Mouse (Mus musculus) testis, postnatal 14 days (tissue): ENCODE measurements around the gene Eno4.
"Not testable (repeated sequence)": the region's sequence is repeated elsewhere in the genome, so short reads cannot be mapped to it uniquely, and the experiment has no call there.

Experiments
- DNase-seq: peaks from one replicate; pipeline ENCODE4 v3.0.0; 2021; ENCODE audit warnings: low spot score

The Eno4 gene

DNA sequence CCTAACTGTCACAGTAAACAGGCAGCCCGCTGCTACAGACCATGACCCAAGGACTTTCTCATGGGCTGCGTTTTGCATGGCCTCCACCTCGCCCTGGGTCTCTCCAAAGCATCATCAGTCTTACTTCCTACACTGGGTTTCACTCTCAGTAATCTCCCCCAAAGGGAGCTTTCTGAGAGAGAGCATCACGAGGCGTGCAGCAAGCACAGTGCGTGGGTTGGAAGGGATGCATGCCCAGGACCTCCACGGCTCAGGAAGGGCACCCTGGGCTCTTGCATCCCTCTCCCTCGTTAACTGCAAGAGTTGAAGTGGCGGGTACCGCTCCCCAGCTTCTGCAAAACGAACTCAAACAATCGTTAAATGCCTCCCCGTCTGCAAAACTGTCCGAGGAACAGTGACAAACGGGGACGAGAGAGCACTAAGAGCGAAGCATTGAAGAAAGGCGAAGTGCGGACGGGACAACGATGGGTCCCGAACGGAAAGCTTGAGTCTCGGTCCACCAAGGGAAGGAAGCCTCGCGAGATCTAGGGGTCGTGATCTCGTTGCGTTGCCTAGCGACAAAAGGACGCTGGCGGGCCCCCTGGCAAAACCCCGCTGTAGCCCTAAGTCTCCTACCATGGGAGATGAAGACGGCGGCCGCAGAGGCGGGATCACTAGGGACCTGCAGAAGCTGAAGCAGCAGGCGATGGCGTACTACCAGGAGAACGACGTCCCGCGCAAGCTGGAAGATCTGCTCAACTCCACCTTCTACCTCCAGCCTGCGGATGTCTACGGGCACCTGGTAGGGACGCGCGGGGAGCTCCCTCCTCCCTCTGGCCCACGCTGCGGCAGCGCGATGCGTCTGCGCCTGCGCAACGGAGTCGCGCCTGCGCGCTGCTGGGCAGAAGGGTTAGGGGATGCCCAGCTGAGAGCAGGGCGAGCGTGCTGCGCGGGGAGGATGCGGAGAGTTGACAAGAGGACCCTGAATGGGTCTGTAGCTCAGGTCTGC is at the start of gene Eno4, which contains the start of gene Hspa12a:
Gene Eno4, plus strand, starts transcription at position 585 of the 988 bp plus-strand sequence.
Gene Hspa12a, minus strand, starts transcription at position 814 of the 988 bp plus-strand sequence.
- DNase-seq = peak; percentile 94

DNA sequence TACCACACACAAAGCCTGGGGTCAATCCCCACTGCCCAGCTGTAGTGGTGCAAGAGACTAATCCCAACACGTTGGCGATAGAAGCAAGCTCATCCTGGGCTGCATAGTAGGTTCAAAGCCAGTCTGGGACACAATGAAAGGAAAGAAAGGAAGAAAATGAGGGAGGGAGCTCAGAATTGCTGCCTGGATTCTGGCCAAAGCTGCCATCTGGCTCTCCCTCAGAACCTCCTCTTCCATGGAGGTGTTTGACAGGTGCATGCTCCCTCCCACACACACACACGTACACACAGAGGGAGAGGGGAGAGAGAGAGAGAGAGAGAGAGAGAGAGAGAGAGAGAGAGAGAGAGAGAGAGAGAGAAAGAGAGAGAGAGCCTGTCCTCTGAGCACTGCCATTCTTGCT is 47.0 kb upstream of the Eno4 start:
- no peak for DNase-seq

DNA sequence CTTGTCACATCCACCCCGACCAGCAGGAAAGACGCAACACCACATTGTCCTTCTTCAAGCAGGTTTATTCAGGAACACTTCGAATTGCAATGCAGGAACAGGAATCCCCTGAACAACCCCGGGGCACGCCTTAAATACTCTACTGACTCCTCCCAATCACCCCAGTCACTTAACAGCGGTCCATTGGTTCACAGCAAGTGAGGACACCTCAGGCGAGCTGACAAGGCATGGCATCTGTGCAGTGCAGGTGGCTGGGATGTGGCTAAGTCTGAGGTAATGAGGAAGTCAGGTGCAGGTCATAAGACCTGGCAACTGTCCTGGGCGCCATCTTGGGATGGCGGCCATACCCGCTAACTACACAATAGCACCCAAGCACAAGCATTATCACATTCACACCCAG is 42.8 kb upstream of the Eno4 start:
- not testable (repeated sequence) for DNase-seq

DNA sequence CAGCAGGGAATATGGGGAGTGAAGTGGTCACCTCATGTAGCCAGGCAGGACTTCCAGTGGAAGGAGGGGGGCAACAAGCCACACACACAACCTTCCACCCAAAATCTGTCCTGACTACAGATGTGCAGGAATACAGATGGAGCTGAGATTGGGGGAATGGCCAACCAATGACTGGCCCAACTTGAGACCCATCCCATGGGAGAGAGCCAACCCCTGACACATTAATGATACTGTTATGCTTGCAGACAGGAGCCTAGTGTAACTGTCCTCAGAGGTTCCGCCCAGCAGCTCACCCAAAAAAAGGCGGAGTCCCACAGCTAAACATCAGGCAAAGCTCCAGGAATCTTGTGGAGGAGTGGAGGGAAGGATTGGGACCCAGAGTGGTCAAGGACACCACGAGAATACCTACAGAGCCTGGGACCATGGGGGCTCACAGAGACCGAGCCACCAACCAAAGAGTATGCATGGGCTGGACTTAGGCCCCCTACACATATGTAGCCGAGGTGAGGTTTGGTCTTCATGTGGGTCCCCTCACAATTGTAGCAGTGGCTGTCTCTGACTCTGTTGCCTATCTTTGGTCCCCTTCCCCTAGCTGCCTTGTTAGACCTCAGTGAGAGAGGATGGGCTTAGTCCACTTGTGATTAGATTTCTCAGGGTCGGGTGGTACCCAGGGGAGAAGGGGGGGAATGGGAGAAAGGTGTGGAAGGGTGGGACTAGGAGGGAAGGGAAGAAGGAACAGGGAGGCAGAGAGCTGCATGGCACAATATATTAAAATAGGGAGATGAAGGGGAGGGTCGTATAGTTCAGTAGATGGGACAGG is 39.9 kb upstream of the Eno4 start:
- DNase-seq = no peak

DNA sequence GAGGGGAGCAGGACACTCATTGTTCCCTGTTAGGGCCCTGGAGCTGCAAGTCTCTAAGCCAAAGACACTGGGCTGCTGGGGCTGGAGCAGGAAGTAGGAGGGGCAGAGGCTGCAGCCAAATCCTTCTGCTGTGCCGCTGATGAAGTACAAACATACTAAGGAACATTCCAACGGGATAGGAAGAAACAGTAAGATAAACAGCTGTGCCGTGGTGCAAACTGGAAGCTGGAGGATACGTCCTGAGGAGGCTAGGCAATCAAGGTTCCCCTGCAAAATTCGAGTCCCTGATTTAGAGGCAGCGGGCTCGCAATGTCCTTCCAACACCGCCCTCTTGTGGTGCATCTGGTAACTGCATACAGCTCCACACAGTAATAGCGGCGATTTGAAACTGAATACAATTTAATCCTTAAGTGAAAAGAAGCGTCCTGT is 39.3 kb upstream of the Eno4 start:
- DNase-seq = peak; percentile 71

DNA sequence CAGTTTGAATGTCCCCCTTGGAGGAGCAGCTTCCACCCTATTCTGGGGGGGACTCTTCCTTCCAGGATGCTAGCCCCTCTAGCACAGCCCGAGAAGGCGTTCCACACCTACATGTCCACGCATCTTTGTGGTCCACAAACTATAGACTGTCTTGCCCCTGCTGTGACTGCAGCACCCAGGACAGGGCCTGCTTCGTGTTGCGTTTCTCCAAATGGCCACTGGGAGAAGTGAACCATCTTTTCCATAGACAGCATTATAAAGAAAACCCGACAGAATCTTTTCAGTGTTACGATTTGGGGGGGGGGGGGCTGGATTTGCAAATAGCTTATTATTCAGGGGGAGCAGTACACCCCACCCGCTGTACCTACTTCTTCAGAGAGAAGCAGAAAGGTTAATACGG is 36.5 kb upstream of the Eno4 start:
- DNase-seq = no peak

DNA sequence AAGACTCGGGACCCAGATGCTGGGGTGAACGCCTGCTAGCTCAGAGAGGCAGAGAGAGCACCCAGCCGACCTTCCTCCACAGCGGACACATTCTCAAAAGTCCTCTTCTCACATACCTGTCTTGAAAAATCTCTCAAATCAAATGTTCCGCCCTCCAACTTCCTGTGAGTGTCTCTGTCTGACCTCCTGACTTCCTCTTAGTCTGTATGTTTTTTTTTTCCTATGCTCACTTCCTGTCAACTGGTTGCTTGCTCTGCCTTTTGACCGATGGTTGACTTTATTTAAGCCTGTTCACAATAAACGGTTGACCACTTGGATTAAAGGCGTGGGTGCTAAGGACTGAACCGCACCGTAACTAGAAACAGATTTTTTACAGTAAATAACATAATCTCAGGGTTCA is 35.2 kb upstream of the Eno4 start:
- no peak for DNase-seq

DNA sequence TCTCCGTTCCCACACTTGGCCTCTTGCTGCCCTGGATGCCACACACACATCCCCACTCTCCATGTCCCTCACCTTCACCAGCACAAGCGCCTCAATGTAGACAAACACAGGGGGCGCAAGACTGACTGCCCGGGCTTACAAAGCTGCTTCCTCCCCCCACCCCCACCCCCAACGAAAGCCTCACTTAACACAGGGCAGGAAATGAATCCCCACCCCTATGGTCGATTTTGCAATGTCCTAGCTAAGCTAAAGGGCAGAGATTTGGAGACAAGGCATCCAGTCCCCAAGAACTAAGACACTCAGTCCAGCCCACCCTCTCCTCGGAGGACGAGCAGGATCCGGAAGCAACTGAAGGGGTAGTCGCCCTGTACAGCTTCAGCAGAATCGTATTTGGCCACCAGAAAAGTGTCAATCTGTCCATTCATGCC is 32.3 kb upstream of the Eno4 start:
- DNase-seq = no peak

DNA sequence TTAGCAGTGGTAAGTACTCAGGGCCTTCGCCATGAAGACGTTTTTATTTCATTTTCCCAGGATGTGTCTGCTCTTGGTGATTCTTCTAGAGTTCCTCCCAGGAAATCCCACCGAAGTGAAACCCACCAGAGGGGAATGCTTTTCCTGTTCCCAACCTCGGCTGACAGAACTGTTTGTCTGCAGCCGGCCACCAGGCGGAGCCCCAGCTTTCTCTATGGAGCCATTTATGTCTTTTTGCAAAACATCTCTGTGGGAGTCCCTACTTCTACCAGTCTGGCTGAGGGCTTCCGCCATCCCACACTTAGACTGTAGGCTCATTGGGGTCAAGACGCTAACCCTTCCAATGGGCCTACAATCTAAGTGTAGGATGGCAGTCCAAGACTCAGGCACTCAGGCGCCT is 31.8 kb upstream of the Eno4 start:
- no peak for DNase-seq

DNA sequence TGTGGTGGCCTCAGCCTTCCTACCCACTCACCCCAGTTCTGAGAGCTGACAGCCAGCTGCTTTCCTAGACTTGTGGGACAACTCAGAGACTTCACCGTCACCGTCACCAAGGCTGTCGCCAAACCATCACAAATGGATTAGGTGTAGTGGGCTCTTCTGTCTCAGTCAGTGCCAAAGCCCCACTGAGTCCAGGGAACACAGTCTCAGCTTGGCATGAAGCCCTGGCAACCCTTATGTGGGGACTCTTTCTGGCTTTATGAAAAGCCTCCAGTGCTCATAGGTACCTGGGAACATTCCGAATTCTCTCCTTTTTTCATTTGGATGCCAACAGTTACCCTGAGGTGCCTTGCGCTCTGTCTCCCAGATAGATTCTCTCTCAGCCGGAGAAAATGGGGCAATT is 29.9 kb upstream of the Eno4 start:
- DNase-seq = no peak

DNA sequence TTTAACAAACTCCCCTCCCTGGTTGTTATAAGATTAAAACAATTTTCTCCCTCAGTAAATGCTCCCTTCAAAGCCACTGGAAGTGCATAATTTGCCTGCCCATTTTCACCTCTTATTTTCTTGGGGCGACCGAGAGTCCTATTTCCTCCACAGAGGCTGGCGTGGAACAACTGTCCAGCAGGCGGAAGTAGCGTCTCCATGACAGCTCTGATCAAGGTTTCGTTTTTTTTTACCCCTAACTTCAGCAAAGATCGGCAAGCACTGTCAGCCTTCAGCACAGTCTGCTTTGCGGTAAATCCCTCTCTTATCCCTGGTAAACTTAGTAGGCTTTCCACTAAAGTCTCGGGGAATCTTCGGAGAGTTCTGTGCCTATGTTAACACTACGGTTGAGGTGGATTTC is 24.6 kb upstream of the Eno4 start:
- DNase-seq = no peak

DNA sequence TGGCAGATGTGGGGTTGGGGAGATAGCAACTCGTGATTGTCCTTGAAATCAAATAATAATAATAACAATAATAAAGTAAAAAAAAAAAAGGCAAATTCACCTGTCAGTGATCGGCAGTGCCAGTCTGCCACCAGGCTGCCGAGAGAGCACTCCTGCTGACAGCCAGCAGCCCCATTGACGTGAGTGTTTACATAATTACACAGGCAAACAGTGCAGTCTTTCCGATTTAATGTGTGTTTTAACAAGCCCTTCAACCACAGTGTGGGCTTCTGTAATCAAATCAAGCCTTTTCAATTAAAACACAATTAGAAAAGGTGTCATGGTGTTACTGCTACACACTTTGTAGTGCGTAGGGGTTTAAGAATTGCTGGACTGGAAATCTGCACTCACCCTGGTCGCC is 24.1 kb upstream of the Eno4 start:
- no peak for DNase-seq

DNA sequence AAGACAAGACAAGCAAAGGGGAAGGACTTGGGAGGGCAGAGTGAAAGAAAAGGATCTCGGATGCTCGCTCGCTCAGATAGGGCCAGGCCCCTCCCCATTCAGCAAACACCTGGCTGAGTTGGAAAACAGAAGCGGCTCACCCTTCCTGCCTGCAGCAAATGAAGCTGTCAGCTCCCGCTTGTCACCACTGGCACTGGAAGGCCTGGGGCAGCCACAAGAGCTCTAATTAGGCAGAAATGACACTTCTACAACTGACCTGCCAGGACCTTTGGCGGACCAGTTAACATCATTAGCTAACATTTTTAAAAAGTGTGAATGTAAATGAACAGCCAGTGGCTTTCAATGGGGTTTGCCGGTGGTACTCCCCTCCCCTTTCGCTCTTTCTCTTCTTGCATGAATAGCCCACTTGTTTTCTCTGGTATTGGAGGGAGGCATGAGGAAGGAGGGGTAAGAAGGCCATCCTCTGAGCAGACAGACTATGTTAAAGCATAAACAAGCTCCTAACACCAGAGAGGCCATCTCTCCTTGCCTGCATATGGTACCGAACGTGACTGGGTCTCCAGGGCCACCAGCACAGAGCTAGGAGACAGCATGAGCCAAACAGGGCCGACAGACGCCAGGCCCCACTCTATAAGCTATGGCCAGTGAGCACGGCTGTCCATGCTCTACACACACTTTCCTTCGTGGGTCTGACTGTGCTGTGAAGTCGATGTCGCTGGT is 12.0 kb upstream of the Eno4 start:
- no peak for DNase-seq

DNA sequence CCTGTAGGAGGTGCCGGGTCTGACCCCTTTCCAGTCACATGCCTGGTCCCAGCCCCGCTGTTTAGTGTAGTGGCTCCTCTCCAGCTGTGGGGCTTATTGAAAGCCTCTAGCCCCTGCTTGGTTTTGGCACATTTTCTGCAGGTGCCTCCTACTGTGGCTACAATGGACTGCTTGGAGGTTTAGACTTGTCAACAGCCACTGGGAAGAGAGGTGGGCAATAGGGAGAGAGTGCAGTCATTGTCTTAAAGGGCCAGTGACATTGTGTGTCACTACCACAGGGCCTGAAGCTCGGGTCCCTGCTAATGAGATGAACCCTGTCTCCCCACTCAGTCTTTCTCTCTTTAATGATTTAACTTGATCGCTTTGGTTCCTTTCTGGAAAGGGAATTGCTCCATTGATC is 10.2 kb upstream of the Eno4 start:
- no peak for DNase-seq

DNA sequence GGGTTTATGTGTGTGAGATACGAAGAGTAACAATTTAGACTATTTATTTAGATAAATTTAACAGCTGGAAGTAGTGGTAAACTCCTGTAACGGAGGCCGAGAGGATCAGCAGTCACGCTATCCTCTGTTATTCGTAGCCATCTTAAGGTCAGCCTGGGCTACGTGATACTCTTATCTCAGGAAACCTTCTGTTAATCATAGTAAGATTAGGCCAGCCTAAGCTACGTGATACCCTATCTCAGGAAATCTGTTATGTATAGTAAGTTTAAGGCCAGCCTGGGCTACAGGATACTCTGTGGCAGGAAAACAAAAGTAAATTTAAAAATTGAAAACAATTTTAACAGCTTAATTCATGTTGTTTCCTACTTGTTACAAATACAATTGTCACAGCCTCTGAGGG is 2.7 kb downstream of the Eno4 start:
- DNase-seq = no peak

DNA sequence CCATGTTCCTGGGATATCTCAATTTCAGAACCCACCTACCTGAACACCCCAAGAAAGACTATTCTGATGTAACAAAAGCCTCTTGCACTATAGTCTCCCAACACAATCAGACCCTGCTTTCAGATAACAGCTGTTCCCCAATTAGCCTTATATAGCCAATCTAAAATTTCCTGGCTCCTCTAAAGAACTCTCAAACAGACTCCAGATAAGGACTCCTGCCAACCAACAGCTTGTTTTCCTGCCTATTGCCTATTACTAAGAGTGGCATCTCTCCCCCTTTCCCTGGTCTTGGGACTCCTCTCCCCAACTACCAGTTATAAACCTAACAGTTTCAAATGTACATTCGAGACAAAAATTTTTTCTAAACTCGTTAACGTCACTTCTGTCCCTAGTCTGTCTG is 8.3 kb downstream of the Eno4 start:
- DNase-seq = no peak

DNA sequence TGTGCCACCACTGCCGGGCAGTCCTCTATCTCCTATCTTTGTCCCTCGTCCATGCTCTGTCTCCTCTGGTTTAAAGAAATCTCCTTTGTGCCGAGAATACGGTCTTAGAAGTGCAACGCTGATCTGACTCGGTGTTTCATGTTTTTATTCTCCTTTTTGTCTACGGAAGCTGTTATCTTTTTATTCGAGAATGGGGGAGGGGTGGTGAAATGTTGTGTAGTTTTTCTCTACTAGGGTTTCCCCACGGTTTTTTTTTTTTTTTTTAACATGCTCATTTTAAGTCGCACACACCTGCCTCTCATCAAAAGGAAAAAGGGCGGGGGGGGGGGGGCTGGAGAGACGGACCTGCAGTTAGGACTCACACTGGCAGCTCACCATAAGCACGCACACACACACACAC is 9.0 kb downstream of the Eno4 start:
- DNase-seq = no peak

DNA sequence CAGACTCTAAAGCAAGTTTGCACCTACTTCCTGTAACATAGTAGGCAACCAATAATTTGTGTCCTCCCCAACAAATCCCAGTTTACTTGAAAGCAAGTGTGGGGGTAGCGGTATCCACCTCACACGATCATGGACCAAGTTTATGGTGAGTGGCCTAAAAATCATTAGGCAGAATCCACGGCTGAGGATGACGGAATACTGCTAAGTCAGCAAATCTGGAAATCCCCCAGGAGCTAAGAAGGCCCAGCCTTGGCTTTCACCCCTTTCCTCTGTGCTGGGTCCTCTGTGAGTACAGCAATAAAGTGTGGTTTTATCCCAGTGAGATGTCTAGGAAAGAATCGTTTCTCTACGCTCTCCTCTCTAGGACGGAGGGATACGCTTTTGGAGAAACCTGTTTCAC is 11.6 kb downstream of the Eno4 start:
- no peak for DNase-seq

DNA sequence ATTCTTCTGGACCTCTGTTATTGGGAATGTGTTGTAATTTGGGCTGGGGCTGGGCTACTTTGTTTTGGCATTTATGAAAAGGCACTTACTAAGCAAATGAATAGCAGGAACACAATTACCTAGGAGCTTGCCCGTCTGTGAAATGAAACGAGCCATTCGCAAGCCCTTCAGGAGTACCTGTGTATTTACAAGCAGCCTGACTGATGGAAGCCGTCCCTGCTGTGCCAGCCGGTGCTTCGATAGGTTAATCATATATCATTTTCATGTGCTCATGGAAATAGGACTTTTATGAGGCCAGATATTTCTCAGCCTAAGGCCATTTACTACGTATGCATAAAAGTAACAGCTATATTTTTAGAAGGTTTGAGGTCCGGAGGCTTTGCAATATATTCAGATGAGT is 19.8 kb downstream of the Eno4 start:
- no peak for DNase-seq

DNA sequence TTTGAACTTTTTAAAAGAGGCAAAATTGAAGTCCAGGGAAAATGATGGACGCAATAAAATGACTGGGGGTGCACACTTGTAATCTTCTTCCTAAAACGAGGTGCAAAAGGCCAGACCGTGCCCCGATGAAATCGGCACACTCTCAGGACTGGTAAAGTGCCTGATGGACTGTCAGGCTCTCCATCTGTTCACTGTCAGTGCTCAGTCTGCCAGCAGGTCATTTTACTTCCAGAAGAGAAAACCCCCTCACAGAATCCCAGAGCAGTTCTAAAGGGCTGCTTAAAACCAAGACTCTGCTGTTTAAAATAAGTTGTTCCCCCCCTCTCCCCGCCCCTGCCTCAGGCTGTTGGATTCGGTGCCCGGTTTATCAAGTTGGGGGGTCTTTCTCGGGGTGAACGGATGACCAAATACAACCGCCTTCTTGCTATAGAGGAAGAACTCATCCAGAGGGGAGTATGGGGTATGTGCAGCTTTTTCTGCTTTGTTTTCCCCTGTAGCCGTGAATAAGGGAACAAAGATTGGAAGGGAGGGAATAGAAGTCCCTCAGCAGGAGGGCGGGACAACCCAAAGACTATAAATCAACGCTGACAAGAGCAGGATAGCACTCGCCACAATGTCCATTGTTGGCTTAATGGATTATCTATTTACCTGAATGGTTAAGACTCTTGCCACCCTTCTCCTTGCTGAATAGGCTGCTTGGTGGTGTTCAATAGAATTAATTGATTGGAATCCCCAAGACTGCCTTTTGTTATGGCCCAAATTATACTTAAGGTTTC is 25.7 kb downstream of the Eno4 start:
- DNase-seq = no peak

DNA sequence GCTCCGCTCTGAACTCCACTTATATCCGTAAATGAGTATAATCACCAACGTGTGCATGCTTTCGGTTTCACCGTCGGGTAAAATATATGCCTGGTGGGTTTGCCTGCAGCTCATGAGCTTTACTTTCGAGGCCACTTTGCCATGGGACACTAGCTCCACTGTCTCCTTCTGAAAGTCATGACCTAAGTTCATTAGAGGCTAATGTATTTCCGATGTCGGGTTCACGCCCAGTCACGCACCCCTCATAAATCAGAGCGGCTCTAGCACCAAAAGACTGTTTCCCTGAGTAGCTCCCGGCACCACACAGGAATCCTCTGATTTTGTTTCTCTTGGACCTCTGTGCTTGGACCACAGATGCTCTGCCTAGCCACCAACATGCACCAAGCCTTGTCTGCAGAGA is 27.6 kb downstream of the Eno4 start:
- DNase-seq = no peak

DNA sequence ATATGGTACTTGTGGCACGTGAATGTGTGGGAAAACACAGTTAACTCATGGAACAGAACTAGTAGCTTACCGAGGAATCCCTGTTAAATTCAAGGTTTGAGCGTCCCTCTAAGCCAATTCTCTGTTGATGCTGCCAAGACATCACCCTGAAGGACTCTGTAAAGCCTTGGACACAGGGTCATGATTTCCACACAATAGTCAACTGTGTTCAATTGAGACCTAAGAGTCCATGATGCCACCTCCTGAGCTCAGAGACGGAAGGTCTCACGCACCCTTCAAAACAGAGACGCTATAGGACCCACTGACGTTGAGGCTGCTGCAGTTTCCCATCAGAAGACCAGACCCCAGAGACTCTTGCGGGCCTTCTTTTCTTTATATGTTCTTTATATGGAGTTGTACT is 30.9 kb downstream of the Eno4 start:
- DNase-seq = no peak
